Mouse (Mus musculus) olfactory bulb, adult 2 months (tissue): ENCODE measurements around the gene Gm7697.
"Not testable (repeated sequence)": the region's sequence is repeated elsewhere in the genome, so short reads cannot be mapped to it uniquely, and the experiment has no call there.

Source experiments
- CTCF ChIP-seq: fragments of 200-500 bp; IDR thresholded peaks from 2 replicates; pipeline ENCODE4 v1.5.1; 2012; ENCODE audit warnings: low read depth, mild to moderate bottlenecking, low read length, moderate library complexity; ENCODE audit not compliant: insufficient read depth
- POLR2A ChIP-seq: fragments of 200-500 bp; IDR thresholded peaks from 2 replicates; pipeline ENCODE4 v1.6.1; 2012; ENCODE audit warnings: mild to moderate bottlenecking, low read depth, low read length, moderate library complexity; ENCODE audit not compliant: insufficient read depth

DNA sequence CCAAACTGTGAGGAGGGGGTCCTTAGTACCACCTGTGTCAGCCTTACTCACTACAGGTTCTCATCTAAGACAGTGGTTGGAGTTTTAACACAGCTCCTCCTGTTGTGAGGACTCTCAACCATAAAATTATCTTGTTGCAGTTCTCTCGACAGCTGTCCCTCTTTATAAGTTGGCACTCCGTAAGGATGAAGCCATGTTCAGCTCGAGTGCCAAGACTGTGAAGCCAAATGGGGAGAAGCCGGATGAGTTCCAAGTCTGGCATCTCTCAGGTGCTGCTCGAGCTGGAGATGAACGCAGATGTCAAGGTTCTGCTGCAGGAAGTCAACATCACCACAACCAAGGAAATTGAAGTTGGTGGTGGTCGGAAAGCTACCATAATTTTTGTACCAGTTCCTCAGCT lies 18.0 kb upstream of the Gm7697 start:
- TF ChIP-seq CTCF, POLR2A: not testable (repeated sequence)
